Mouse (Mus musculus): ENCODE data around the gene Tipin. TPM values are rescaled to one million over a fixed set of nuclear protein-coding genes. Genes with fewer than 3 reads are reported as not detected.

Gene Tipin
- polyA plus RNA-seq, 1 experiment from 2014 or later = 185 TPM

DNA sequence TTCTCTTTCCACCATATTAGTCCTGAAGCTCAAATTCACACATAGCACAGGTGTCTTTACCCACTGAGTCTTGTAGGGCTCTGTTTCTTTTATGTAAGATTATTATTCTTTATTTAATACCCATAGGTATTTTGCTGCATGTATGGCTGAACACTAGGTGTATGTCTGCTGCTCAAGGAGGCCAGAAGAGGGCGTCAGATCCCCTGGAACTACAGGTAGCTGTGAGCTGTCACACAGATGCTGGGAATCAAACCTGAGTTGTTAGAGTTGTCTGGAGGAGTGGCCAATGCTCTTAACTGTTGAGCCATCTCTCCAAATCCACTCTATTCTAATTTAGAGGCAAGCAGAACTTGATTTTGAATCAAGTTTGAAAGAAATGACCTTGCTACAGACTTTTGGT lies 30.7 kb downstream of the Tipin start:
- Histone ChIP-seq H3K4me2 (replicated peaks) (no peak overlapping the region), H3K4me1 (no peaks in the 10 kb centered on the region), H3K9me3 (replicated peaks) (no peaks in the 10 kb centered on the region), H3K36me3 (peaks cover 41% of the 10 kb centered on the region), H3K9ac (no peak overlapping the region), H3K27me3 (no peaks in the 10 kb centered on the region), H3K27ac (replicated peaks) (no peak overlapping the region), H3K4me3 (replicated peaks) (no peak overlapping the region)
- no peak for ATAC-seq (ENCODE audit: insufficient number of reproducible peaks, low FRiP score, low TSS enrichment, low read depth)
- 24% methylated on average over 1 of the region's 1 CpGs for WGBS

DNA sequence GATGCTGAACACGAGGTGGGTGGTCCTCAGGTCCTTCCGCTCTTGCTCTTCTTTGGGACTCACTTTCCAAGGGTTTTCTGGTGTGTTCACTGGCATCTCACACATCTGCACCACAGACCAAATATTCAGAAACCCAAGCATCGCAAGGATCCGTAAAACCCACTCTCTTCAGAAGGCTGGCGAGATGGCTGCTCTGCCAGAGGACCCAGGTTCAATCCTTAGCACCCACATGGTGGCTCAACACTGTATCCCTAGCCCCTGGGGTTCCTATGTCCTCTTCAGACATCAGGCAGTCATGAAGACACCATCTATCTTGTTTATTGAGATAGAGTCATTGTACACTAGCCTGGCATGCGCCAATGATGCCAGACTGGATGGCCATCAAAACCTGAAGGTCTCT lies 33.3 kb downstream of the Tipin start:
- peaks cover 60% of the 10 kb centered on the region for H3K36me3 ChIP-seq
- no peak overlapping the region for H3K9ac ChIP-seq
- H3K9me3 ChIP-seq (replicated peaks) = no peaks in the 10 kb centered on the region
- WGBS = 91% methylated on average over 6 of the region's 6 CpGs
- no peak overlapping the region for H3K4me3 ChIP-seq (replicated peaks)
- H3K4me1 ChIP-seq = no peaks in the 10 kb centered on the region
- ATAC-seq (ENCODE audit: insufficient number of reproducible peaks, low FRiP score, low TSS enrichment, low read depth) = no peak
- no peak overlapping the region for H3K27ac ChIP-seq (replicated peaks)
- H3K27me3 ChIP-seq = no peaks in the 10 kb centered on the region
- no peak overlapping the region for H3K4me2 ChIP-seq (replicated peaks)

DNA sequence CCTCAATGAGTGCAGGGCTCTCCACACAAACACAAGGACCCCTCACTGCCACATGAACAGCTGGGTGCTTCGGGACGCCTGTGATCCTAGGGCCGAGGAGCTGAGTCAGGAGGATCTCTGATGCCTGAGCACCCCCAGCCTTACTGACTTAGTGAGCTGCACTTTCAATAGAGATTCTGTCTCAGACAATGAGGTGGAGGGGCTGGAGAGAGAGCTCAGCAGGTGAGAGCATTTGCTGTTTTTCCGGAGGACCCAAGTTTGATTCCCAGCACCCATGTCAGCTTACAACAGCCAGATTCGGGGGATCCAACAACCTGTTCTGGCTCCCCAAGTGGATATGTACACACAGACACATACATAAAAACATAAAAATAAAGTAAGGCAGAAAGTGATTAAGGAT lies 35.6 kb downstream of the Tipin start:
- Histone ChIP-seq H3K4me1 (no peaks in the 10 kb centered on the region), H3K9me3 (replicated peaks) (no peaks in the 10 kb centered on the region), H3K36me3 (peaks cover 72% of the 10 kb centered on the region), H3K27ac (replicated peaks) (no peak overlapping the region), H3K4me3 (replicated peaks) (no peak overlapping the region), H3K4me2 (replicated peaks) (no peak overlapping the region), H3K9ac (no peak overlapping the region), H3K27me3 (no peaks in the 10 kb centered on the region)
- 95% methylated on average over 5 of the region's 5 CpGs for WGBS
- no peak for ATAC-seq (ENCODE audit: insufficient number of reproducible peaks, low FRiP score, low TSS enrichment, low read depth)

DNA sequence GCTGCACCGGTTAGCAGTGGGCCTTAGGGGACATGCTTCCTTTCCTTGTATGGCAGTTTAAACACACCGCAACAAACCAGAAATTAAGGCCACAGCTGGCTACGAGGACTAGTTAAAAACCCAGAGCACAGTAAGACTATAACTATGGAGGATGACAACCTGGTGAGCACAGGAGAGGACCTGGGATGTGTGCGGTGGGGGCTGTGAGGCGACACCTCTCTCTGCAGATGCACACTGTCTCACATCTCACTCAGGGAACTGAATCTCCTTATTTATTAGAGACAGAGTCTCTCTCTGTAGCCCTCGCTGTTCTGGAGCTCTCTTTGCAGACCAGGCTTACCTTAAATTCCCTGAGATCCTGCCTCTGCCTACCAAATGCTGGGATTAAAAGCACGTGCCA lies 42.6 kb downstream of the Tipin start:
- no peak for ATAC-seq (ENCODE audit: insufficient number of reproducible peaks, low FRiP score, low TSS enrichment, low read depth)
- Histone ChIP-seq H3K4me2 (replicated peaks) (no peak overlapping the region), H3K27ac (replicated peaks) (no peak overlapping the region), H3K9ac (no peak overlapping the region), H3K27me3 (no peaks in the 10 kb centered on the region), H3K9me3 (replicated peaks) (no peaks in the 10 kb centered on the region), H3K4me1 (no peaks in the 10 kb centered on the region), H3K36me3 (peaks cover 68% of the 10 kb centered on the region), H3K4me3 (replicated peaks) (no peak overlapping the region)
- whole genome bisulfite sequencing = 91% methylated on average over 7 of the region's 7 CpGs

DNA sequence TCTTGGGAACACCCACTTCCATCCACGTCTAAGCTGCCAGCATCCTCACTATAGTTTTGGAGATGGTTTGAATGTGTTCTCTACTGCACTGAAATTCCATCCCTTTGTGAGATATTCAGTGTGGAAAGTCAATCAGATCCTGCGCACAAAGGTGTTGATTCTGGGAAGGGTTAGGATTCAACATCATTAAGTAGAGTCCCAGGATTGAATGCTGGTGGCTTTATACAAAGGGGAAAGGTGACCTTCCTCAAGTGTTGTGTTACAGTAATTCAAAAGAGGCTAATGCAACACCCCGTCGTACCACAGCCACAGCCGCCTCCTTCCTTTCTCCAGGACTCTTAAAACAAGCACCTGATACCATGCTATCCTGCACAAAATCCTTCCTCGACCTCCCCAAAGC lies 54.4 kb downstream of the Tipin start:
- Histone ChIP-seq H3K27ac (replicated peaks) (no peak overlapping the region), H3K4me2 (replicated peaks) (no peak overlapping the region), H3K36me3 (peaks cover 17% of the 10 kb centered on the region), H3K27me3 (no peaks in the 10 kb centered on the region), H3K4me3 (replicated peaks) (no peak overlapping the region), H3K9me3 (replicated peaks) (no peaks in the 10 kb centered on the region), H3K9ac (no peak overlapping the region), H3K4me1 (peaks cover 9% of the 10 kb centered on the region; the same call in 1 of the 2 replicates)
- 86% methylated on average over 6 of the region's 6 CpGs for WGBS
- ATAC-seq (ENCODE audit: insufficient number of reproducible peaks, low FRiP score, low TSS enrichment, low read depth) = no peak

DNA sequence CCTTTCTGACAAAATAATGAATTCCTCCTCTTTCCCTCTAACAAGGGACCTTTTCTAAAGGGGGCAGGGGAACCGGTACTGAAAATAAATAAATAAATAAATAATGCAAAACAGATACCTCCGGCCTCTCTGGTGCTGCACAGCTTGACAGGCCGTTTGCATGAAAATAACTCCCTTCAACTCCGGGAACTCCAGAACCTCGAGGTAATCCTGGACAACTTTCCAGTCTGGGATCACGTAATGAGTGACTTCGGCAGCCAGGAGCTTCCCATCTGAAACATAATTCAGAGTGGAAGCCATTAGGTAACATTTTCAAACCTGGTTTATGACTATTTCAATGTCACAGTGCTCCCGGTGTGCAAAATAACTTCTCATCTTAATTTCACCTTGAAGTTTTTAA lies 58.0 kb downstream of the Tipin start:
- Histone ChIP-seq H3K9ac (no peak overlapping the region), H3K4me3 (replicated peaks) (peak overlapping the region; percentile 71), H3K36me3 (peaks cover 11% of the 10 kb centered on the region), H3K27me3 (no peaks in the 10 kb centered on the region), H3K27ac (replicated peaks) (peak overlapping the region; percentile 100), H3K4me2 (replicated peaks) (peak overlapping the region; percentile 62; the same call in 1 of the 2 replicates), H3K9me3 (replicated peaks) (no peaks in the 10 kb centered on the region), H3K4me1 (peaks cover 16% of the 10 kb centered on the region)
- ATAC-seq (ENCODE audit: insufficient number of reproducible peaks, low FRiP score, low TSS enrichment, low read depth) = no peak
- 21% methylated on average over 8 of the region's 8 CpGs for WGBS

DNA sequence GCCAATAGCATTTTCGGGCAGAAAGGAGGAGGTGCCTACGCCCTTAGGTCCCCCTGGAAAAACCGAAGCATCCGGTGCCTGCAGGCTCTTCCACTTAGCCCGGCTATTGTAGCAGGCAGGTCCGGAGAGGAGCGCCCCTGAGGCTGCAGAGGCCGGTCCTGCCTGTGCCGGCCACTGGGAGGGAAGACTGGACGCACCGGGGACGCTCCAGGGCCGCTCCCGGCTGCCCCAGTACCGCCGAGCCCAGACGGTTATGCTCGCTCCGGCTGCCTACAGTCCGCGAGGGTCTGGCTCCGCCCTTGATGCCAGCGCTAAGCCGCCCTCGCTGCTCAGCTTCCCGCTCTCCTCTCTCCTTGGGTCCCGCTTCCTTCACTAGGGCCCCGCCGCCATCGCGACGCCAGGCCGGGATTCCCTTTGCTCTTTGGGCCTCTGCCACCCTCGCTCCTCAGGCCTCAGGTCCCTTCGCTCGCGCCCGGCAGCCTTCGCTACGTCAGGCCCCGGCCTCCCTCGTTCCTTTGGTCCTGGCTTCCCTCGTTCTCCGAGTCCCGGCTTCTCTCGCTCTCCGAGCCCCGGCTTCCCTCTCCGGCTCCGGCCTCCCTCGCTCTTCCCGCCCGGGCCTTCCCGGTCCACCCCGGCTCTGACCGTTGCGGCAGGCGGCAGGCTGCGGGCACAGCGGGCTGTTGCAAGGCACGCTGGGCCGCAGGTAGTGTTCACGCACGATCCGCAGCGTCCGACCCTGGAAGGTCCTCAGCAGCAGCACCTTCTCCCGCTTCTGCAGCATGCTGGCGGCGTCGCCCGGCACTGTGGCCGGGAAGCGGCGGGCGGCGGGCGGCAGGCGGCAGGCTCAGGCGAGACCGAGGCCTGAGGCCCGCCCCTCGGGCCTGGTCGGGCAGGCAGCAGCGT lies 59.2 kb downstream of the Tipin start:
- peak; percentile 89 for ATAC-seq (ENCODE audit: insufficient number of reproducible peaks, low FRiP score, low TSS enrichment, low read depth)
- WGBS = under 1% methylated on average over 85 of the region's 85 CpGs
- Histone ChIP-seq H3K4me3 (replicated peaks) (peak overlapping the region; percentile 71), H3K9ac (peak overlapping the region; percentile 98), H3K4me1 (peaks cover 16% of the 10 kb centered on the region), H3K36me3 (peaks cover 10% of the 10 kb centered on the region), H3K4me2 (replicated peaks) (peak overlapping the region; percentile 62), H3K9me3 (replicated peaks) (no peaks in the 10 kb centered on the region), H3K27me3 (no peaks in the 10 kb centered on the region), H3K27ac (replicated peaks) (peak overlapping the region; percentile 100)

DNA sequence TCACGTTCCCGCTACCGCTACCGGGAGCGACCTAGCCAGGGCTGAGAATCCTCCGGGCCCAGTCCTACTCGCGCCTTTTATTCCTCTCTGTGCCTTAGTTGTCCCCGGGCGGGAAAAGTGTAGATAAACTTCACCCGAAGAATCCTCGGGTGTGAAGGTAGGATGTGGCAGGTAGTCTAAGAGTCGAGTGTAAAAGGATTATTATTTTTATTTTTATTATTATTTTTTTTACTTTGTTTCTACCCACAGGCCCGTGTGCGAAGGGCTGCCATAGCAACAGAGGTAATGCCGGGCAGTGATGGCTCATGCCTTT lies 59.8 kb downstream of the Tipin start, which contains the start of gene Dis3l:
Dis3l (minus strand) TSS at position 35 of the 313 bp plus-strand sequence.
- Histone ChIP-seq H3K4me1 (peaks cover 16% of the 10 kb centered on the region), H3K27ac (replicated peaks) (peak within 1 kb of the TSS; percentile 100), H3K27me3 (no peaks in the 10 kb centered on the region), H3K9me3 (replicated peaks) (no peaks in the 10 kb centered on the region), H3K4me3 (replicated peaks) (peak within 1 kb of the TSS; percentile 71), H3K9ac (peak within 1 kb of the TSS; percentile 98), H3K36me3 (peaks cover 4% of the 10 kb centered on the region), H3K4me2 (replicated peaks) (peak within 1 kb of the TSS; percentile 62)
- ATAC-seq (ENCODE audit: insufficient number of reproducible peaks, low FRiP score, low TSS enrichment, low read depth) = no peak
- 10% methylated on average over 16 of the region's 16 CpGs for WGBS

DNA sequence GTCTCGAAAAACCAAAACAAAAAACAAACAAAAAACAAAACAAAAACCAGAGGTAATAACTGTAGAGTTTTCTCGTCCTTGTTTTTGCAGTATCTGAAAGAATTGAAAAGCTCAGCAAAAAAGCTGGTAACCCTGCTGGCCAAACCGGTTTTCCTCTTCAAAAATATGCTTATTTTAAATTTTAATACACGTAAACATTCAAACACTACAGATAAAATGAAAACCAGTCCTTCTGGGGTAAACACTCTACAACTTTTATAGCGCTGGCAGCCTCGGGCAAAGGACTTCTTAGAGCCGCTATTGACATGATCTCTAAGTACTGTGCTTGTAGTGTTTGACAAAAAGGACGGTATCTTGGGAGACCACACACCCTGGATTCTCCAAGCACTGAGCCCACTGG lies 60.3 kb downstream of the Tipin start:
- no peak for ATAC-seq (ENCODE audit: insufficient number of reproducible peaks, low FRiP score, low TSS enrichment, low read depth)
- Histone ChIP-seq H3K4me3 (replicated peaks) (peak overlapping the region; percentile 71), H3K4me1 (peaks cover 16% of the 10 kb centered on the region), H3K9ac (no peak overlapping the region; the same call in 1 of the 2 replicates), H3K27me3 (no peaks in the 10 kb centered on the region), H3K9me3 (replicated peaks) (no peaks in the 10 kb centered on the region), H3K27ac (replicated peaks) (peak overlapping the region; percentile 100), H3K36me3 (no peaks in the 10 kb centered on the region), H3K4me2 (replicated peaks) (peak overlapping the region; percentile 62)
- 52% methylated on average over 8 of the region's 8 CpGs for WGBS

DNA sequence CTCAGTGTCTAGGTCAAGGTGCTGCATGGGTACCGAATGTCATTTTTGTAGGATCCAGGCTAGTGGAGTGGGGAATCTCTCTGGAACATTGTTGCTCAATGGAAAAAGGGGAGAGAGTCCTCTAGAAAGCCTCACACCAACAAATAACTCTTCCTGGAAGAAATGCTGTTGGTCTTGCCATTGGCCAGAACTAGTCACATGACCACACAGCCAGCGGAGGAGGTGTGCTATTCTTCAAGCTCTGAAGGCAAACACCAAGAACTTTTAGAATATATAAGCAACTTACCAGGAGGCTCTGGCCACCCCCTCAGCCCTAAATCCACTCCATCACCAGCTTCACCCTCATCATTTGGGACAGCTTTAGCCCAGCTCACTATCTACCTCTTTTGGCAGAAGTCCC lies 62.3 kb downstream of the Tipin start:
- H3K9me3 ChIP-seq (replicated peaks) = no peaks in the 10 kb centered on the region
- H3K4me1 ChIP-seq = peaks cover 16% of the 10 kb centered on the region
- no peak overlapping the region for H3K4me2 ChIP-seq (replicated peaks)
- no peak for ATAC-seq (ENCODE audit: insufficient number of reproducible peaks, low FRiP score, low TSS enrichment, low read depth)
- no peak overlapping the region for H3K4me3 ChIP-seq (replicated peaks)
- 91% methylated on average over 2 of the region's 2 CpGs for WGBS
- no peaks in the 10 kb centered on the region for H3K36me3 ChIP-seq
- no peak overlapping the region for H3K27ac ChIP-seq (replicated peaks)
- no peaks in the 10 kb centered on the region for H3K27me3 ChIP-seq
- H3K9ac ChIP-seq = no peak overlapping the region

DNA sequence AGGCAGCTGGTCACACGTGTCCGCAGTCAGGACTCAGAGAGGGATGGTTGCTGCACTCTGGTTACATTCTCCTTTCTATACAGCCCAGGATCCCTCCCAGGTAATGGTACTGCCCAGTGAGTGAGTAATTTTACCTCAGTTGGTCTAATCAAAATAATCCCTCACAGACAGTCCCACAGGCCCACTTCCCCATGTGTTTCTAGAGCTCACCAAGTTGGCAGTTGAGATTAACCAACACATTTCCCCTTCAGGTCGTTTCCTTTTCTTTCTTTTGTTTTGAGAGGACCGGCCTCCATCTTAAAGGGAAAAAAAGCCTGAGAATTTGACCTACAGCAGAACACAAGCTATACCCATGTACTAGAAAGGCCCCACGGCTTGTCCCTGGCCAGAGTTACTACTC lies 64.5 kb downstream of the Tipin start:
- no peaks in the 10 kb centered on the region for H3K36me3 ChIP-seq
- no peaks in the 10 kb centered on the region for H3K27me3 ChIP-seq
- no peak overlapping the region for H3K4me2 ChIP-seq (replicated peaks)
- H3K9ac ChIP-seq = no peak overlapping the region
- ATAC-seq (ENCODE audit: insufficient number of reproducible peaks, low FRiP score, low TSS enrichment, low read depth) = no peak
- H3K4me3 ChIP-seq (replicated peaks) = no peak overlapping the region
- H3K9me3 ChIP-seq (replicated peaks) = no peaks in the 10 kb centered on the region
- no peak overlapping the region for H3K27ac ChIP-seq (replicated peaks)
- WGBS = 53% methylated on average over 5 of the region's 5 CpGs
- peaks cover 7% of the 10 kb centered on the region; the same call in 1 of the 2 replicates for H3K4me1 ChIP-seq

DNA sequence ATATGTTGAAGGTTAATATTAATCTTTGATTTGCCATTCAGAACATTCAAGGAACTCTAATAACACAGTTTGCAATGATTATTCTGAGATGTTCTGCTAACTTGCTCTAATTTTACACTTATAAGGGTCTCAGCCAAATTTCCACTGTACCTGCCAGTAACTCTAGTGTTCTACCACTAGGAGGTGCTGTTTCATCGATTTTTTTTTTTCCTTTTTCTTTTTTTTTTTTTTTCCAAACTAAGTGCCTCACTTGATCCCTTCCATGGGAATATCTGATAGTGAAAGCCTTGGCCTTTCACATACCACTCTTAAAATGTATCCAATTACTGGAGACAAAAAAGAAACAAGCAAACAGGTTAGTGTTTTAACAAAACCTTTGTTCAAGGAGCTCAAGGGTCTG lies 66.0 kb downstream of the Tipin start:
- Histone ChIP-seq H3K9ac (no peak overlapping the region), H3K4me2 (replicated peaks) (no peak overlapping the region), H3K4me3 (replicated peaks) (no peak overlapping the region), H3K36me3 (no peaks in the 10 kb centered on the region), H3K9me3 (replicated peaks) (no peaks in the 10 kb centered on the region), H3K27me3 (no peaks in the 10 kb centered on the region), H3K27ac (replicated peaks) (no peak overlapping the region), H3K4me1 (no peaks in the 10 kb centered on the region)
- WGBS = 0% methylated on average over 1 of the region's 1 CpGs
- no peak for ATAC-seq (ENCODE audit: insufficient number of reproducible peaks, low FRiP score, low TSS enrichment, low read depth)
